In the genomic region with DNA sequence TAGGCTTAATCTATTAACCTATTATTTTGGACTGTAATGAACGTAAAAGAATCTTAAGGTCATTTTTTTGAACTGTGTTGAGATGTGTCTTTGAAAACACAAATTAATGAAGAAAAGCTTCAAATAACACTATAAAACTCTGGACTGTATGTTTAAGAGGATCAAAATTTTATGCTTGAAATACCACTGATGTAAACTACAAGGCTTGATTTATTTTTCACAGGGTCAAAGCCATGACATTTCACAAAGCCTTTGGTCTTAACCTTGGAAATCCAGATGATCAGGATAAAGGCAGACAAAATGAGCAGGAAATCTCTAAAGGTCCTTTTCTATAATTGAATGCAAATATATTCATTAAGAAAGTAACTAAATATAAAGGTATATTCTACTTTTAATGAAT, we compare ENCODE assay signal across 43 mouse cellular contexts. TPM values are rescaled to one million over a fixed set of nuclear protein-coding genes. Genes with fewer than 3 reads are reported as not detected.
"Had no signal": no experiment of that assay in that cellular context is flagged by ENCODE, and none has a peak within 500 bp of the region (broad histone marks: within the 10 kb centered on the region; RNA-seq: fewer than 3 reads in every experiment).

No protein-coding gene starts in this region.

- H3K27me3 ChIP-seq: heart, embryonic 12.5 days; heart, embryonic 13.5 days; heart, embryonic 15.5 days; hindbrain, embryonic 12.5 days; hindbrain, embryonic 13.5 days; hindbrain, embryonic 15.5 days; intestine, embryonic 15.5 days; kidney, embryonic 15.5 days had no signal

- H3K27ac ChIP-seq: heart, embryonic 10.5 days; heart, embryonic 13.5 days; heart, embryonic 15.5 days; hindbrain, embryonic 10.5 days; hindbrain, embryonic 12.5 days; hindbrain, embryonic 13.5 days; hindbrain, embryonic 14.5 days; hindbrain, embryonic 15.5 days; hindbrain, postnatal 0 days; intestine, embryonic 15.5 days; kidney, embryonic 15.5 days; kidney, postnatal 0 days; layer of hippocampus, adult 2 months had no signal

- H3K4me3 ChIP-seq: heart, embryonic 10.5 days; heart, embryonic 12.5 days; heart, embryonic 13.5 days; heart, embryonic 15.5 days; hindbrain, embryonic 10.5 days; hindbrain, embryonic 12.5 days; hindbrain, embryonic 13.5 days; hindbrain, embryonic 15.5 days; intestine, embryonic 15.5 days; kidney, embryonic 15.5 days; layer of hippocampus, adult 2 months had no signal

- H3K9me3 ChIP-seq: heart, embryonic 10.5 days; heart, embryonic 12.5 days; heart, embryonic 13.5 days; heart, embryonic 15.5 days; hindbrain, embryonic 10.5 days; hindbrain, embryonic 12.5 days; hindbrain, embryonic 13.5 days; hindbrain, embryonic 15.5 days; intestine, embryonic 15.5 days; kidney, embryonic 15.5 days had no signal

- H3K4me2 ChIP-seq: heart, embryonic 11.5 days; heart, embryonic 12.5 days; heart, embryonic 13.5 days; heart, embryonic 15.5 days; hindbrain, embryonic 12.5 days; hindbrain, embryonic 13.5 days; hindbrain, embryonic 14.5 days; hindbrain, embryonic 15.5 days; intestine, embryonic 15.5 days; kidney, embryonic 15.5 days had no signal

- H3K4me1 ChIP-seq: heart, embryonic 10.5 days; heart, embryonic 12.5 days; heart, embryonic 13.5 days; heart, embryonic 15.5 days; hindbrain, embryonic 10.5 days; hindbrain, embryonic 12.5 days; hindbrain, embryonic 13.5 days; hindbrain, embryonic 15.5 days; intestine, embryonic 15.5 days; kidney, embryonic 15.5 days had no signal

- H3K9ac ChIP-seq: heart, embryonic 12.5 days; heart, embryonic 13.5 days; heart, embryonic 15.5 days; hindbrain, embryonic 12.5 days; hindbrain, embryonic 13.5 days; hindbrain, embryonic 14.5 days; hindbrain, embryonic 15.5 days; intestine, embryonic 15.5 days; kidney, embryonic 15.5 days had no signal

- DNase-seq: heart, postnatal 10 days; heart, postnatal 14 days; heart, postnatal 36 days; heart, postnatal 4 days; kidney, adult 11 months; kidney, adult 18-20 months; kidney, adult 2 months; kidney, adult 8-10 months; kidney, adult 9 months; kidney, postnatal 10 days; kidney, postnatal 14 days; kidney, postnatal 25 days; kidney, postnatal 36 days; kidney, postnatal 4 days; layer of hippocampus, adult 9-11 months; layer of hippocampus, postnatal 36 days had no signal

- ATAC-seq: hindbrain, embryonic 16.5 days; hindbrain, postnatal 0 days; inflammation-experienced regulatory T-cells, adult 6 months; intestine, embryonic 15.5 days; intestine, embryonic 16.5 days; intestine, postnatal 0 days had no signal

- H3K36me3 ChIP-seq: heart, embryonic 10.5 days; heart, embryonic 12.5 days; heart, embryonic 13.5 days; heart, embryonic 15.5 days; hindbrain, embryonic 10.5 days; hindbrain, embryonic 12.5 days; hindbrain, embryonic 13.5 days; hindbrain, embryonic 15.5 days; intestine, embryonic 15.5 days; kidney, embryonic 15.5 days had no signal

RNA-seq across cellular contexts. Expression of a gene that starts 14.0 kb away (rescaled TPM):
- polyA plus RNA-seq: heart, embryonic 10.5 days; heart, embryonic 11.5 days; heart, embryonic 12.5 days; heart, embryonic 13.5 days; heart, embryonic 14.5 days; heart, embryonic 15.5 days; heart, embryonic 16.5 days; heart, postnatal 0 days; hindbrain, embryonic 10.5 days; hindbrain, embryonic 11.5 days; hindbrain, embryonic 12.5 days; hindbrain, embryonic 13.5 days; hindbrain, embryonic 15.5 days; inflammation-experienced regulatory T-cells, adult 6 months; intestine, embryonic 14.5 days; intestine, embryonic 15.5 days; intestine, embryonic 16.5 days; intestine, postnatal 0 days; kidney, adult 2 months; kidney, embryonic 14.5 days; kidney, embryonic 15.5 days; kidney, embryonic 16.5 days; kidney, postnatal 0 days; large intestine, adult 2 months had no signal

RNA-seq across cellular contexts. Expression of a gene that starts 50.7 kb away (rescaled TPM):
- polyA plus RNA-seq: heart, embryonic 10.5 days; heart, embryonic 11.5 days; heart, embryonic 12.5 days; heart, embryonic 13.5 days; heart, embryonic 14.5 days; heart, embryonic 15.5 days; heart, embryonic 16.5 days; heart, postnatal 0 days; hindbrain, embryonic 10.5 days; hindbrain, embryonic 11.5 days; hindbrain, embryonic 12.5 days; hindbrain, embryonic 13.5 days; hindbrain, embryonic 14.5 days; hindbrain, embryonic 15.5 days; hindbrain, embryonic 16.5 days; hindbrain, postnatal 0 days; inflammation-experienced regulatory T-cells, adult 6 months; intestine, embryonic 14.5 days; intestine, embryonic 15.5 days; intestine, embryonic 16.5 days; intestine, postnatal 0 days; kidney, adult 2 months; kidney, embryonic 14.5 days; kidney, embryonic 15.5 days; kidney, embryonic 16.5 days; kidney, postnatal 0 days; large intestine, adult 2 months had no signal
